Mouse (Mus musculus): ENCODE results near the gene B3gntl1.
"Not testable (repeated sequence)": the region's sequence is repeated elsewhere in the genome, so short reads cannot be mapped to it uniquely, and the experiment has no call there.

The B3gntl1 gene

DNA sequence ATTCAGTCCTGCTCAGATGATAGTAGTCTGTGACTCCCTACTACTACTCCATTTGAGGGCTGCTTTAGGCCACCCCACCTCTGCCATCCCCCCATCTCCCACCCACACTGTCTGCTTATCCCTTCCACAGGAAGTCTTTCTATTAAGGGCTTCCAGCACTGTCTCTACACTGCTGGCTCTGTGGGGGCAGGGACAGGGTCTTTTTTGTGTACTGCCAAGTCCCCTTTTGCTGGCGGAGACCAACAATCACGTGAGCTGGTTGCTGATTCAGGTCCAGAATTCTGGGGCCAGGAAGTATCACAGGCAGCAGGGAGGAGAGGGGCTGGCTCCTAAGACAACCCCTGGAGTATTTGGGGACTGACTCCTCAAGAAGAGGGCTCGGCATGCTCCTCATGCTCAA, 10.3 kb upstream of the B3gntl1 start:
- no peak for DNase-seq

DNA sequence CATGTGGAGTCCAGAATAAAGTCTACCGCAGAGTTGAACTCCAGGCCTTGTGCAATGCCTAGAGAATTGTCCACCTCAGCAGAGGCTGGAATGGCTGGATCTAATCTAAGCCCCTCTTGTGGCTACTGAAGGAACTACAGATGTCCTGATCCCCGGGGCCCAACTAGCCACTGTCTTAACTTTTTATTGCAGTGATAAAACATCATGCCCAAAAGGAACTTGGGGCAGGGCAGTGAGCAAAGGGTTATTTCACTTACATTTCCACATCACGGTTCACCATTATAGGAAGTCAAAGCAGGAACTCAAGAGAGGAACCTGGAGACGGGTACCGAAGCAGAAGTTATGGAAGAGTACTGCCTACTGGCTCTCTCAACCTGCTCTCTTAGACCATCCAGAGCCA, 7.8 kb upstream of the B3gntl1 start:
- peak in 1 of 2 experiments; percentile 22 for DNase-seq

DNA sequence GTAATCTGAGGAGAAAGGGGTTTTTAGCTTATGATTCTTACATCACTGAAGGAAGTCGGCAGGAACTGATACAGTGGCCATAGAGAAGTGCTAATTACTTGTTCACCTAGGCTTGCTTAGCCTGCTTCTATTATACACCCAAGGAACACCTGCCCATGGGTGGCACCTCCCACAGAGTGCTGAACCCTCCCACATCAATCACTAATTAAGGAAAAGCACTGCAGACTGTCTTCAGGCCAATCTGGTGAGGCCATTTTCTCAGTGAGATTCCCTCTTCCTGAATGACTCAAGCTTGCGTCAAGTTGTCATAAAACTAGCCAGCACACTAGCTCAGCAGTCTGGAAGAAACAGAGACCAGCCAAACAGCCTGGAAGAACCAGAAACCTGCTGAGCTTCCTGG, 6.6 kb upstream of the B3gntl1 start:
- no peak for DNase-seq

DNA sequence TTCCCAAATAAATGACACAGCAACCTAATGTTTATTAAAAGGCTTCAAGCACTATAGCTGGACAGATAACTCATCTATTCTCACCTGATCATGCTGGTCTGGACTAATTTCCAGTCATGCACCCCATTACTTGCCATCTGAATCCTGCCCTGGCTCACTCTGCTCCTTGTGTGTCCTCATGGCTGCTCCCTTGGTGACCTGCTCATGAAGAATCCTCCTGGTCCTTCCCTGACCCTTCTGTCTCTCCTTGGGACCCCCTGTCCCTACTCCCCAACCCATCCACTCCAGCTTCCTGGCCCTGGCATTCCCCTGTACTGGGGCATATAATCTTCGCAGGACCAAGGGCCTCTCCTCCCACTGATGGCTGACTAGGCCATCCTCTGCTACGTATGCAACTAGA, 3.9 kb upstream of the B3gntl1 start:
- DNase-seq: no peak

DNA sequence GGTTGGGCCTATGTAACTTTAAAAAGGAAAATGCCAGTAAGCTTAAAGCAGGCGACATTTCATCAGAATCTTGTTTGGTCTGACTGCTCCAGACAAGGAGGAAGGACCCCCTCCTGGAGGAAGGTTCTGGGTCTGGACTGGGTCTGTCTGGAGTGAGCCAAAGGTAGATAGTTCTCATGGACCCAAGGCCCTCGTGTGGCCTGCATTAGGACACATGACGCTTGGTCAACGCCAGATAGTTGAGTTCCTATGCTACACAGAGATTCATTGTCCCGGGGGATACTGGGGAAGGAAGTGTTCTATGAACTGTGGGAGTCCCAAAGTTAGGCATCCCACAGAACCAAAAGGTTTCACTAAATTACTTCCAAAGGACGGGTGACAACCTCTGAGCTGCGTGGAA, 676 bp upstream of the B3gntl1 start:
- peak in 1 of 2 experiments; percentile 28 for DNase-seq

DNA sequence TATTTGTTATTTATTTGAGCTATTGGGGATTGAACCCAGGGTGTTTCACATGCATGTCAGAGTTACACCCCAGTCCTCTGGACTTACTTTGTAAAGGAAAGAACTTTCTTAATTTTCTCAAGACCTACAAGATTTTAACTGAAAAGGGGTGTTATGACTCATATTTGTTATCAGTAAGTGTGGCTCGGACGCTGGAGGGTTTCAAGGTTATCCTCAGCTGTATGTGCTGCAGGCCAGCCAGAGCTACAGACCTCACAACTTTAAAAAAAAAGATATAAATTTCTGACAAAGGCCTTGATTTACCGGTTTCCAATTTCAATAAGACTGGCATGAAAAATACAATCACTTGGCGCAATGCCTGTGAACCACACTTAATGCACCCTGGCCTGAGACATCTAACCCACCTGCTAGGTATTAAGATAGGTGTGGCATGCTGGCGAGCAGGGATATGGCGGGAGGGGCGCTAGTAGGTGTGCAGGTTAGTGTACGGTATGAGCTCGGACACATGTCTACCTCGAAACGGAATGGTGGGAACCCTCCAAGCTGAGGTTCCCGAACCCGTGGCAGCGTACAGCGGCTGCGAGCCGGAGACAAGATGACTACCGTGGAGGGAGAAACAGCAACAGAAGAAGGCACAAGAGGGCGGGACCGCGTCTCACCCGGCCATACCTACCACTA, 502 bp downstream of the B3gntl1 start:
- DNase-seq: no peak

DNA sequence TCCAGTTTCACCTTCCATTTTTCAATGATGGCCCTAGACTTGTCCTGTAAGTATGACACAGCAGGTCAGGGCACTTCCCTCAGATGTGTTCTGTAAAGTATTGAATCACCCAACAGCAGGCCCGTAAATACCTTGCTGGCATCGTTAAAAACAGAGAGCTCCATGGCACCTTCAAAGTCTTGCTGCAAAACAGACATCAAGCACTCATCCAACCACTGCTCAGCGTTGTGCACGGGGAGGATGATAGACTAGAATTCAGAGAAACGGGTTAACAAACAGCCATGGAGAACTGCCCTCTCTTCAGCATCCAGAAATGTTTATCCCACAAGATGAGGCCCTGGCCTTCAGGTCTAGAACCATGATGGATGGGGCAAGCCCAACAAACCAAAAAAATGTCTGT, 2.0 kb downstream of the B3gntl1 start:
- DNase-seq: no peak

DNA sequence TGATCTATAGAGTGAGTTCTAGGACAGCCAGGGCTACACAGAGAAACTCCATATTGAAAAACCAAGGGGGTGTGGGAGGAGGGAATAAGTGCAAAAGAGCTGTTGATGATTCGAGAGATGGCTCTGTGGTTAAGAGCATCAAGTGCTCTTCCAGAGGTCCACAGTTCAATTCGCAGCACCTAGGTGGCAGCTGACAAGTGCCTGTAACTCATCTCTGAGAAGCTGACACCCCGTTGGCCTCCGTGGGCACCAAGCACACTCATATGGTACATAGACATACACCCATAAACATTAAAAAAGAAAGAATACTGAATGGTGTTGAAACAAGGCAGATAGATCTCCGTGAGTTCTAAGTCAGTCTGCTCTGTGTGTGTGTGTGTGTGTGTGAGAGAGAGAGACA, 4.2 kb downstream of the B3gntl1 start:
- DNase-seq: no peak

DNA sequence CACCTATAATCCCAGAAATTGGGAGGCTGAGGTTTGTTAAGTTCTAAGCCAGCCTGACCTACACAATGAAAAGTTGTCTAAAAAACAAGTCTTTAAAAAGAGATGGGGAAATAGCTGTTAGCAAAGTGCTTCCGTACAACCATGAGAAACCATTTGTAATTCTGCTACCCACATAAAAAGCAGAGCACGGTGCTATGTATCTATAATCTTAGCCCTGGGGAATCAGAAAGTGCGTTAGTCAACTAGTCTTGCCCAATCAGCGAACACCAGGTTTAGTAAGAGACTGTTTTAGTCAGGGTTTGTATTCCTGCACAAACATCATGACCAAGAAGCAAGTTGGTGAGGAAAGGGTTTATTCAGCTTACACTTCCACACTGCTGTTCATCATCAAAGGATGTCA, 5.4 kb downstream of the B3gntl1 start:
- DNase-seq: no peak

DNA sequence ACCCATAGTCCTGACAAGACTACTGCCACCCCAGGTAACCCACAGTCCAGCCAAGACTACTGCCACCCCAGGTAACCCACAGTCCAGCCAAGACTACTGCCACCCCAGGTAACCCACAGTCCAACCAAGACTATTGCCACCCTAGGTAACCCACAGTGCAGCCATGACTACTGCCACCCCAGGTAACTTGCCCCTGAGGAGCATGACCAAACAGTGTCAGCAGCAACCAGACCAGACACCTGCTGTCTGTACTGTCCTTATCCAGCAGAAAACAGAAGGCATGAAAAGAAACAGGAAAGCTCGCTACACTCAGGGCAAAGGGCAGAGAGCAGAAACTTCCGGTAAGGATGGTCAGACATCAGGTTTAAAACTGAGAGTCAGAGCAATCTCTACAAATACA, 11.8 kb downstream of the B3gntl1 start:
- no peak for DNase-seq

DNA sequence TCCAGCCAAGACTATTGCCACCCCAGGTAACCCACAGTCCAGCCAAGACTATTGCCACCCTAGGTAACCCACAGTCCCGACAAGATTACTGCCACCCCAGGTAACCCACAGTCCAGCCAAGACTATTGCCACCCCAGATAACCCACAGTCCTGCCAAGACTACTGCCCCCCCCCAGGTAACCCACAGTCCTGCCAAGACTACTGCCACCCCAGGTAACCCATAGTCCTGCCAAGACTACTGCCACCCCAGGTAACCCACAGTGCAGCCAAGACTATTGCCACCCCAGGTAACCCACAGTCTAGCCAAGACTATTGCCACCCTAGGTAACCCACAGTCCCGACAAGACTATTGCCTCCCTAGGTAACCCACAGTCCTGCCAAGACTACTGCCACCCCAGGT, 12.3 kb downstream of the B3gntl1 start:
- not testable (repeated sequence) for DNase-seq

DNA sequence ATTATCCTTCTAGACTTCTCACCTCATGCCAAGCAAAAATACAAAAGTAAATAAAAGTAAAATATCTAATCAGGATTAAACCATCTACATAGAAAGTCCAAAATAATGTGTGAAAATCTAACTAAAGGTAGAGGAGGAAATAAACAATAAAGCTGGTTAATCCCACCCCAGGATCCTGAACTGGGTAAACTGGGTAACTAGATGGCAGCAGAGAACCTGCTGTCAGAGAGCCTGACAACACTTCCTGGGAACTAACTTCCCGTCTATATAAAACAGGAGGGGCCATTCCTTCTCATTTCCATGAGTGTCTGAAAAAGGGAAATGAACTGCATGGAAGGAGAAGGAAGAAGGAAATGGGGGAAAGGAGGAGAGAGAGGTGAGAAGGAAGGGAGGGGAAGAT, 14.8 kb downstream of the B3gntl1 start:
- DNase-seq: no peak

DNA sequence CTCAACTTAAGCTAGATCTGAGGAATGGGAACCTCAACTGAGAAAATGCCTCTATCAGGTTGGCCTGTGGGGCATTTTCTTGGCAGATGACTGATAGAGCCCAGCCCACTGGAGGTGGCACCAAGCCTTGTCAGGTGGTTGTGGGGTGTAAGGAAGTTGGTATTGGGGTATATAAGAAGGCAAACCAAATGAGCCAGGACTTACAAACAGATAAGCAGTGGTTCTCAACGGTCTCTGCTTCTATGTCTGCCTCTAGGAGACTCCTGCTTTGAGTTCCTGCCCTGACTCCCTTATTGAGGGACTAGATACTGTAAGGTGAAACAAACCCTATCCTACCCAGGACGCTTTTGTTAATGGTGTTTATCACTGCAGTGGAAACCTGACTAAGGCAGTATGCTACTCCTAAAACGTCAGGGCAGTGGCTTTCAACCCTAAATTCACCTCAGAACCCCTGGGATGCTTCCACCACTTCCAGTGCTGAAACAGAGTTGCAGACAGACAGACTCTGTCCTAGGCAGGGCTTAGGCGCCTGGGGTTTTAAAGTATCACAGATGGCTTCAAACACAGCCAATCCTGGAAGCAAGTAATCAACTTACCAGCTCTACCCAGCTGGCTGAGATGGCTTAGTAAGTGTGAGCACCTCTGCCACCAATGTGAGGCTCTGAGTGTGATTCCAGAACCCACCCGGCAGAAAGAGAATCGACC, 17.0 kb downstream of the B3gntl1 start:
- no peak for DNase-seq

DNA sequence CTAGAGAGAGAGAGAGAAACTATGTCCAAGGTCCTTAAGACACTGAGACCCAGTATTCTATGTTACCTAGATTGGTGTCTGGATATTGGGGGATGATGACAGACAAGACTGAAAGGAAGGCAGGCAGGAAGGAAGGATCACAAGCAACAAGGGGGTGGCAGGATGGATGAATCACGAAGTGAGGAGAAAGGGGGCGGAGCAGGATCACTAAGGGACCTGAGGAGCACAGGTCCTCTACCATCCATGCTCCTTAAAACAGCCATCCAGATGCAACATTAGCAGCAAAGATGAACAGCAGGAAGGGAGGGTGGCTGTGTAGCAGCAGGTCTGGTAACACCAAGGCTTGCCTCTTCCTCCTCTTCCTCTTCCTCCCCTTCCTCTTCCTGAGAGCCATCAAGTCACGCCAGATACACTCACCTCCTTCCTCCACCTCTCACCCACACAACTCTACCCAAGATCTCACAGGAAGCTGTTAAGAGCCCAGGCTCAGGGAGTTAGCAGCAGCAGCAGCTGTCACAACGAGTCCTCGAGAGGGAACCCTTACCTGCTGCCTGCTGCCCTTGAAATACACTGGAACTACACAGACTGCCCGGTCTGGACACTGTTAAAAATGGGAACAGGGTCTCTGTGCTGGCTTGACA, 17.7 kb downstream of the B3gntl1 start:
- no peak for DNase-seq

DNA sequence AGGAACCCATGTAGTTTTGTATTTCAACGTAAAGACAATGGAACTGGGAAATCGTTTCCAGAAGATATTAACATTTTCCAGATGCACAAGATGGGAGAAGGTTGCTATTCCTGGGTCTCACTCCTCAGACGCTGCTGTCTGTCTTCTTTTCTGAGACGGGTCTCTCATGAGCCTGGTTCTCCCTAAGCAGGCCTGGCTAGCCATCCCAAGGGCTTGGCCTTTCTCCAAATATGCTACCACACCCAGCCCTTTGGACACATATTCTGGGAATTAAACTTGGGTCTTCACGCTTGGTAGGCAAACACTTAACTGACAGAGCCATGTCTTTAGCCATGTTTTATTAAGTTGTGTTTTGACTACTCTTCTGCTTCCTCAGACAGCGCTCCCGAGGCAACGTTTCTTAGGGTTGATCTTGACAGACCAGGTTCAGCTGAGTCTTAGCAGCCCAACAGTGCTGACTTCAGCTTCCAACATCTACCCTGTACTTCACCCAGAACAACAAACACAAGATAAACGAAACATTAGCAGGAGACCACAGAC, 18.5 kb downstream of the B3gntl1 start:
- no peak for DNase-seq

DNA sequence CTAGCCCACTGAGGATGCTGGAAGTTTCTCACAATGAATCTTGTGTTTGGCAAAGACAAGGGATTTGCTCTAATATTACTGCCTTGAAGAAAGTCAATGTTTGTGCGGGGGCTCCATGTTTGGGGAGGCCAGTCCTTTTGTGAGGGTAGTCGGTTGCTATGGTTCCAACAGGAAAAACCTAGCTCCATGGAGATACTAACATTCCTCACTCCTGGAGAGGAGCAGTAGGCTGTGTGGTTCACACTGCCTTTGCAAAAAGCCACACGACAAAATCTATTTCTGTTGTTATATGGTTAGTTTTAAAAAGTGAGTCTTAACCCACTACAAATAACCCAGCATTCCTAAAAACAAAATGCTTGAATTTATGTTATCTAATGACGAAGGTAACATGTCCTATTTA, 19.3 kb downstream of the B3gntl1 start:
- no peak for DNase-seq

DNA sequence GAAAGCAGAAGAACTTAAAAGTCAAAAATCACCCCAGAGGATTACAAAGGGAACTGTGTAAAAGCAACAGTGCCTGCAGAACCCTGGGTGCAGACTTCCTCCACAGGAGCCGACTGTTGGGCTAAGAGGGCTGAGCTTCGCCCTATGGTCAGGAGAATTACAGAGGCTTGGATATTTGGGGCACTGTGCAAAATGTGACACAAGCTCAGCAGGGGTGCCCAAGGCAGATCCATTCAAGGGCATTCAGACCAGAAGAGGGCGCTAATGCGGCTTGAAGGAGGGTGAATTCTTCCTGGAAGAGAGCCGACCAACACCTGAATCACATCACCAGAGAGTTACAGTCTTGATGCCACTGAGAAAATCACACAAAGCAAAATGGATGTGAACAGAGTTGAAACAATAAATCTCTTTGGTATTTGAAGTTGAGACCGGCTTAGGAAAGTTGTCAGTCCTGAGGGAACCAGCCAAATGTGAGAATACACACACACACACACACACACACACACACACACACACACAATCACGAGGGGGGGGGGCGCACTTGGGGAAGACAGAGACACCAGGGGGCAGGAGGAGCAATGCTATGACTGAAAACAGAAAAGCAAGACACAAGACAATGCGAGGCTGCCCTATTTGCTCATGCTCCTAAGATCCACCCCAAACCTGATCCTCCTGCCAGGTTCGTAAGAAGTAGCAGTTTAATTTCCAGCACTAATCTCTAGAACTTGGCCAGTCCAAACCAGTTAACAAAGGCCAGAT, 20.2 kb downstream of the B3gntl1 start:
- peak; percentile 48 to 78 for DNase-seq

DNA sequence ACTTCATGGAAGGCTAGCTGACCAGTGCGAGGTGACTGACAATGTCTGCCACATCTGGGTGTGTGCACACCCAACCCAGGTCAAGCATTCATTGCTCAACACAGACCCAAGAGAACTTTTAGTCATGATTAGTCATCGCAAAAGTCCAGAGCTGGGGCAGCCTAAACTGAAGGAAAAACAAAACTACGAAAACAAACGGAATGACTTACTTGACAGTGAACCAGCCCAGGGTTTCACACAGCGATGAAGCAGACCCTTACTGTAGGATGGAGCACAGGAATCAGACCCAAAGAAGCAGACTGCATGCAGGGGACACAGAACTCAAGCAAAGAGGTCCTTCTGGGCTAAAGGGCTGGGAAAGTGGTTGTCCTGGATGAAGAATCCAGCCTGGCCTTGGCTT, 21.0 kb downstream of the B3gntl1 start:
- DNase-seq: no peak

DNA sequence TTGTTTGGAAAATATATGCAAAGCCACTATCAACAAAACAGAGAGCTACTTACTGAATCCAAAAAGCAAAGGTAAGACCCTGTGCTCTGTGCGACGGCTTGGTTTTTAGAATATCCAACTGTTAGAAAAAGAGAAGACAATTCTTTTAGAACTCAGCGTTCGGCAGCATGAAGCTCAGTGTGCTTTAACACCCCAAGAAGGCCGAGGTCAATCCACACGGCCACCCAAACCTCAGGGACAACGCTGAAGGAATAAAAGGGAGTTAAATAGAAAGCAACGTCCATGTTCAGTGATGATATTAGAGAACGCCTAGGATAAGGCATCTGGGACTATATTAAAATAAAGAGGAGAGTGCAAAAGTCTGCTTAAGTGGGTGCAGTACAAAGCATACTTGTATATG, 21.4 kb downstream of the B3gntl1 start:
- DNase-seq: no peak

DNA sequence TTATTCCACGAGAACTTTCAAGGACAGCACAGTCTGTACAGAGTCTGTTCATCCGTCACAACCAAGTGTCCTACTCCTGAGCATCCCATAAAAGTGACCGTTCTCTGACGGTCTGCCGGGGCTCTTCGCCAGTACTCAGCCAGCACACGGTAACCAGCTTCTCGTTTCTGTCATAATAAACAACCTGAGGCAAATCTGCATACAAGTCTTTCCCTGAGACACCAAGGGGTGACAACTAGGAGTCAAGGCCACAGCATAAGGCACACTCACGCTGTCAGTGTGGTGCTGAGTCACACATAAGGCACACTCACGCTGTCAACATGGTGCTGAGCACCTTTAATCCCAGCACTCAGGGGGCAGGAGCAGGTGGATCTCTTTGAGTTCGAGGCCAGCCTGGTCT, 22.3 kb downstream of the B3gntl1 start:
- DNase-seq: no peak

DNA sequence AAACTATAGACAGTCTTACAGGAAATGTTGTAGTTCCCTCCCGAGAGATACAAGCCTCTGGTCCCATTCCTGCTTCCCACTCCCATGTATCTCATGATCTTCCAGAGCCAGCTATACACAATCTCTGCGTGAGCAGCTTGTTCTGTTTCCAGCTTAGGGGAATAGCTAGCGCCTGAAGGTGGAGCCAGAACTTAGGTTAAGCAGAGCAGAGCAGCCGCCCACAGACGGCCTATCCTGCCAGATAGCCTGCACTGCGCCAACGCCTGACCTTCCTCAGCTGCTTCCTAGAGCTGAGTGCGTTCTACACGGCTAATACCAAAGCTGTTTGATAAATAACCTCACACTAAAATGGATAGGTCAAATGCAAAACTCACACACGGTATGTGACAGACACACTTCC, 23.1 kb downstream of the B3gntl1 start:
- DNase-seq: peak; percentile 26 to 56

DNA sequence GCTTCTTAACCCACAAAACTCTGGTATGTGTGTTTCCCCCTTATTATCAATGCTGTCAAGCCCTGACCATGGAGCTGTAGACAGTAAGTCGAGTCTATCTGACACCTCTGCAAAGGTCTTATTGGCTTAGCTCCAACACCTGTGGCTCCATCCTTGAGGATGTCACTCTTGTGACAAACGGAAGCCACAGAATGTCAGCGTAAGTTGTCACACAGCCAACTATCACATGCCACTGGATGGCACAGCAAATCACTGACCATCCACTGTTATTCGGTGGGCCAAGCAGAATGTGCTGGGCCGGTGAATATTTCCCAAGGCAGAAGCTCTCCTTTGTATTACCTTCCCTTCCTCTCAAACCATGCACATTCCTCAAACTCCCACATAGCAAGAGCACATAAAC, 24.8 kb downstream of the B3gntl1 start:
- no peak for DNase-seq

DNA sequence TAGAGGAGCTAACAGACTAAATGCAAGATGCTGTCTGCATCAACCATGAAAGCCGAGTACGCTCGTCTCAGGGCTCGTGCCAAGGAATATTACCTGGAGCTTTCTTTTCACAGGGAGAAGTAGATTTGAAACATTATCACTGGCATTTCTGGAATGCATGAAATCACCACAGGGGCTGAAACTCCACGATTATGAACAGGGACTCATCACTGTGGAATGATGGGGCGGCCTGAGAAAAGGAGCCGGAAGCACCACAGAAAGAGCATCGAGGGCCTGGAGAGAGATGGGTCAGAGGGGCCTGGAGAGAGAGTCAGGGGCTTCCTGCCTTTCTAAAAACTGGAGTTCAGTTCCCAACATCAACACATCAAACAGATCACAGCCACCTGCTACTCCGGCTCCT, 25.6 kb downstream of the B3gntl1 start:
- DNase-seq: no peak
